Mouse (Mus musculus): ENCODE measurements around the gene Zfand2b.

GRCm38 (mm10) chr1:75182160-75182559 is 13.7 kb downstream of the Zfand2b start:
- no peak for TF ChIP-seq CTCF (IDR thresholded peaks at IDR 0.05; ENCODE audit: low read depth, low read length)
- no peak for TF ChIP-seq GATA1 (IDR thresholded peaks at IDR 0.05; ENCODE audit: borderline replicate concordance, low read length)
- TF ChIP-seq TAL1 (conservative IDR thresholded peaks at IDR 0.05; ENCODE audit: low read depth, low read length): no peak
- TF ChIP-seq GATA2 (IDR thresholded peaks at IDR 0.05; ENCODE audit: borderline replicate concordance, low read depth, low read length): no peak
